Mouse (Mus musculus) cerebellum, adult 2 months (tissue): ENCODE results near the gene Plxdc2. TPM values are rescaled to one million over a fixed set of nuclear protein-coding genes. Genes with fewer than 3 reads are reported as not detected.
A peak's percentile ranks its signal among the peaks of the same experiment; 100 is the strongest.

Experiments used
- DNase-seq, 2 experiments: peaks; one replicate each; pipeline ENCODE4 v3.0.0; 2021
- H3K27ac ChIP-seq: fragments of 200-500 bp; 2 replicates; pipeline ENCODE4 v1.5.1; 2012; ENCODE audit warnings: low read length, control low read depth, inconsistent platforms; ENCODE audit not compliant: insufficient read depth
- H3K27me3 ChIP-seq: fragments of 200-500 bp; 2 replicates; pipeline ENCODE4 v1.6.1; 2012; ENCODE audit warnings: inconsistent platforms, mild to moderate bottlenecking, low read length, moderate library complexity; ENCODE audit not compliant: control insufficient read depth, insufficient read depth
- H3K4me1 ChIP-seq: fragments of 200-500 bp; 2 replicates; pipeline ENCODE4 v1.6.1; 2011; ENCODE audit warnings: low read length; ENCODE audit not compliant: control insufficient read depth, insufficient read depth
- H3K4me3 ChIP-seq: fragments of 200-500 bp; replicated peaks from 2 replicates; pipeline ENCODE3; 2011; ENCODE audit warnings: mild to moderate bottlenecking, low read depth, low read length, control low read depth; ENCODE audit not compliant: insufficient read depth
- CTCF ChIP-seq: fragments of 200-500 bp; IDR thresholded peaks from 2 replicates; pipeline ENCODE4 v1.5.1; 2011; ENCODE audit warnings: low read depth, mild to moderate bottlenecking, control low read depth, low read length, moderate library complexity, borderline replicate concordance; ENCODE audit not compliant: insufficient read depth
- POLR2A ChIP-seq: fragments of 200-500 bp; IDR thresholded peaks from 2 replicates; pipeline ENCODE4 v1.6.1; 2011; ENCODE audit warnings: low read length, control low read depth, borderline replicate concordance; ENCODE audit not compliant: insufficient read depth
- WGBS: fragments of 180-500 bp; shearing (Covaris S2); methylation state at CpG from one replicate; pipeline ENCODE4 v1.1.7; 2018; 5-methylcytosine and 5-hydroxymethylcytosine counted together
- polyA plus RNA-seq: library from polyadenylated mRNA; depleted of rRNA; stranded (reverse); fragments of >200 nt; gene quantifications from 2 replicates; pipeline ENCODE4 v1.2.3, GENCODE M21; 2012

Plxdc2 gene
- polyA plus RNA-seq, 1 experiment = 19.1 TPM

- WGBS = 82% methylated on average over 1 of the region's 1 CpGs
- H3K4me3 ChIP-seq = no peak overlapping the region
- TF ChIP-seq CTCF (no peak), POLR2A (no peak)
- no peak overlapping the region for H3K27ac ChIP-seq
- H3K4me1 ChIP-seq = no peaks in the 10 kb centered on the region
- no peak for DNase-seq
- no peaks in the 10 kb centered on the region for H3K27me3 ChIP-seq
Observed at GRCm38 (mm10) chr2:16386206-16386605, 30.1 kb downstream of the Plxdc2 start.

- no peak for DNase-seq
- no peak overlapping the region for H3K27ac ChIP-seq
- TF ChIP-seq POLR2A = no peak
- TF ChIP-seq CTCF = no peak
- no peaks in the 10 kb centered on the region for H3K4me1 ChIP-seq
- no peaks in the 10 kb centered on the region for H3K27me3 ChIP-seq
- H3K4me3 ChIP-seq = no peak overlapping the region
Observed at GRCm38 (mm10) chr2:16386692-16387091, 30.6 kb downstream of the Plxdc2 start.

- H3K27me3 ChIP-seq = no peaks in the 10 kb centered on the region
- no peaks in the 10 kb centered on the region for H3K4me1 ChIP-seq
- no peak for TF ChIP-seq POLR2A
- no peak for TF ChIP-seq CTCF
- H3K4me3 ChIP-seq = no peak overlapping the region
- H3K27ac ChIP-seq = no peak overlapping the region
- DNase-seq = no peak
Observed at GRCm38 (mm10) chr2:16387787-16388186, 31.7 kb downstream of the Plxdc2 start.

GRCm38 (mm10) chr2:16397501-16397900 lies 41.4 kb downstream of the Plxdc2 start:
- Histone ChIP-seq H3K27ac (no peak overlapping the region), H3K27me3 (no peaks in the 10 kb centered on the region), H3K4me1 (no peaks in the 10 kb centered on the region), H3K4me3 (no peak overlapping the region)
- TF ChIP-seq POLR2A = no peak
- no peak for TF ChIP-seq CTCF
- DNase-seq = no peak
- WGBS = over 99% methylated on average over 3 of the region's 3 CpGs

GRCm38 (mm10) chr2:16398006-16398405 lies 41.9 kb downstream of the Plxdc2 start:
- Histone ChIP-seq H3K4me3 (no peak overlapping the region), H3K27me3 (no peaks in the 10 kb centered on the region), H3K4me1 (no peaks in the 10 kb centered on the region), H3K27ac (no peak overlapping the region)
- TF ChIP-seq CTCF (no peak), POLR2A (no peak)
- no peak for DNase-seq
- WGBS = 90% methylated on average over 1 of the region's 1 CpGs

- 73% methylated on average over 10 of the region's 10 CpGs for WGBS
- H3K27ac ChIP-seq = no peak overlapping the region
- DNase-seq = no peak
- no peaks in the 10 kb centered on the region for H3K4me1 ChIP-seq
- H3K27me3 ChIP-seq = no peaks in the 10 kb centered on the region
- H3K4me3 ChIP-seq = no peak overlapping the region
- no peak for TF ChIP-seq CTCF
- TF ChIP-seq POLR2A = no peak
Observed at GRCm38 (mm10) chr2:16398896-16399295, 42.8 kb downstream of the Plxdc2 start.

GRCm38 (mm10) chr2:16406508-16406907 lies 50.4 kb downstream of the Plxdc2 start:
- no peak overlapping the region for H3K4me3 ChIP-seq
- no peaks in the 10 kb centered on the region for H3K27me3 ChIP-seq
- DNase-seq = peak in 1 of 2 experiments; percentile 13
- no peaks in the 10 kb centered on the region for H3K4me1 ChIP-seq
- TF ChIP-seq CTCF = no peak
- no peak for TF ChIP-seq POLR2A
- H3K27ac ChIP-seq = no peak overlapping the region
- WGBS = 53% methylated on average over 2 of the region's 2 CpGs

GRCm38 (mm10) chr2:16414340-16414976 lies 58.4 kb downstream of the Plxdc2 start:
- Histone ChIP-seq H3K27ac (no peak overlapping the region), H3K4me3 (no peak overlapping the region), H3K27me3 (no peaks in the 10 kb centered on the region), H3K4me1 (no peaks in the 10 kb centered on the region)
- no peak for DNase-seq
- TF ChIP-seq POLR2A (no peak), CTCF (no peak)
- 51% methylated on average over 3 of the region's 3 CpGs for WGBS

- TF ChIP-seq POLR2A (no peak), CTCF (no peak)
Observed at GRCm38 (mm10) chr2:16439030-16439429, 82.9 kb downstream of the Plxdc2 start.

More at GRCm38 (mm10) chr2:16439030-16439429, 82.9 kb downstream of the Plxdc2 start:
- Histone ChIP-seq H3K27ac (no peak overlapping the region), H3K4me1 (peaks cover 8% of the 10 kb centered on the region; the same call in 1 of the 2 replicates), H3K27me3 (no peaks in the 10 kb centered on the region), H3K4me3 (no peak overlapping the region)
- 17% methylated on average over 5 of the region's 5 CpGs for WGBS
- peak; percentile 33 to 69 for DNase-seq
